Mouse (Mus musculus): ENCODE measurements around the gene Bicra. TPM values are rescaled to one million over a fixed set of nuclear protein-coding genes. Genes with fewer than 3 reads are reported as not detected.

The Bicra gene
- polyA plus RNA-seq, 1 experiment from 2014 or later = 3.7 TPM

- H3K9me3 ChIP-seq (ENCODE audit: control insufficient read depth, low read length) = no peaks in the 10 kb centered on the region
- H3K4me3 ChIP-seq (ENCODE audit: low read length) = peak overlapping the region; percentile 83
- no peaks in the 10 kb centered on the region for H3K36me3 ChIP-seq (ENCODE audit: control insufficient read depth, insufficient read depth, low read length)
- no peak for ATAC-seq
- H3K27me3 ChIP-seq (replicated peaks; ENCODE audit: control insufficient read depth, insufficient read depth, low read length) = no peaks in the 10 kb centered on the region
- peak overlapping the region; percentile 94 for H3K4me2 ChIP-seq (ENCODE audit: low read depth, low read length)
- no peak overlapping the region for H3K27ac ChIP-seq (ENCODE audit: low read length)
- H3K9ac ChIP-seq (ENCODE audit: low read depth, low read length) = peak overlapping the region; percentile 92; the same call in 1 of the 2 replicates
- WGBS = 78% methylated on average over 7 of the region's 7 CpGs
- H3K4me1 ChIP-seq (ENCODE audit: control insufficient read depth, insufficient read depth, low read length) = peaks cover 35% of the 10 kb centered on the region
Observed at GRCm38 (mm10) chr7:16049576-16049915, 1.8 kb upstream of the Bicra start.

- H3K4me2 ChIP-seq (ENCODE audit: low read depth, low read length) = peak overlapping the region; percentile 94
- no peaks in the 10 kb centered on the region for H3K9me3 ChIP-seq (ENCODE audit: control insufficient read depth, low read length)
- 7% methylated on average over 36 of the region's 36 CpGs for WGBS
- peak overlapping the region; percentile 83 for H3K4me3 ChIP-seq (ENCODE audit: low read length)
- H3K36me3 ChIP-seq (ENCODE audit: control insufficient read depth, insufficient read depth, low read length) = no peaks in the 10 kb centered on the region
- peaks cover 41% of the 10 kb centered on the region for H3K4me1 ChIP-seq (ENCODE audit: control insufficient read depth, insufficient read depth, low read length)
- H3K9ac ChIP-seq (ENCODE audit: low read depth, low read length) = peak overlapping the region; percentile 92
- H3K27me3 ChIP-seq (replicated peaks; ENCODE audit: control insufficient read depth, insufficient read depth, low read length) = no peaks in the 10 kb centered on the region
- ATAC-seq = no peak; the same call in 1 of the 2 replicates
- H3K27ac ChIP-seq (ENCODE audit: low read length) = peak overlapping the region; percentile 87
Observed at GRCm38 (mm10) chr7:16048675-16049575, 1.2 kb upstream of the Bicra start.

GRCm38 (mm10) chr7:16048164-16048564, 443 bp upstream of the Bicra start:
- H3K36me3 ChIP-seq (ENCODE audit: control insufficient read depth, insufficient read depth, low read length) = no peaks in the 10 kb centered on the region
- peak overlapping the region; percentile 83 for H3K4me3 ChIP-seq (ENCODE audit: low read length)
- ATAC-seq = peak; percentile 82
- H3K9me3 ChIP-seq (ENCODE audit: control insufficient read depth, low read length) = no peaks in the 10 kb centered on the region
- WGBS = under 1% methylated on average over 19 of the region's 20 CpGs
- H3K27me3 ChIP-seq (replicated peaks; ENCODE audit: control insufficient read depth, insufficient read depth, low read length) = no peaks in the 10 kb centered on the region
- peak overlapping the region; percentile 97 for H3K27ac ChIP-seq (ENCODE audit: low read length)
- H3K4me2 ChIP-seq (ENCODE audit: low read depth, low read length) = peak overlapping the region; percentile 94
- H3K4me1 ChIP-seq (ENCODE audit: control insufficient read depth, insufficient read depth, low read length) = peaks cover 48% of the 10 kb centered on the region
- H3K9ac ChIP-seq (ENCODE audit: low read depth, low read length) = peak overlapping the region; percentile 99

GRCm38 (mm10) chr7:16046481-16047337, 1.0 kb downstream of the Bicra start:
- H3K27ac ChIP-seq (ENCODE audit: low read length) = peak overlapping the region; percentile 97
- under 1% methylated on average over 45 of the region's 46 CpGs for WGBS
- ATAC-seq = peak; percentile 21
- H3K9ac ChIP-seq (ENCODE audit: low read depth, low read length) = peak overlapping the region; percentile 99
- H3K36me3 ChIP-seq (ENCODE audit: control insufficient read depth, insufficient read depth, low read length) = no peaks in the 10 kb centered on the region
- no peaks in the 10 kb centered on the region for H3K9me3 ChIP-seq (ENCODE audit: control insufficient read depth, low read length)
- peak overlapping the region; percentile 83 for H3K4me3 ChIP-seq (ENCODE audit: low read length)
- H3K27me3 ChIP-seq (replicated peaks; ENCODE audit: control insufficient read depth, insufficient read depth, low read length) = no peaks in the 10 kb centered on the region
- H3K4me2 ChIP-seq (ENCODE audit: low read depth, low read length) = peak overlapping the region; percentile 75
- peaks cover 48% of the 10 kb centered on the region for H3K4me1 ChIP-seq (ENCODE audit: control insufficient read depth, insufficient read depth, low read length)

- no peaks in the 10 kb centered on the region for H3K9me3 ChIP-seq (ENCODE audit: control insufficient read depth, low read length)
- peak overlapping the region; percentile 99 for H3K9ac ChIP-seq (ENCODE audit: low read depth, low read length)
- no peaks in the 10 kb centered on the region for H3K27me3 ChIP-seq (replicated peaks; ENCODE audit: control insufficient read depth, insufficient read depth, low read length)
- peak overlapping the region; percentile 97 for H3K27ac ChIP-seq (ENCODE audit: low read length)
- peak overlapping the region; percentile 75 for H3K4me2 ChIP-seq (ENCODE audit: low read depth, low read length)
- peak overlapping the region; percentile 83 for H3K4me3 ChIP-seq (ENCODE audit: low read length)
- ATAC-seq = peak; percentile 43
- WGBS = 1% methylated on average over 7 of the region's 7 CpGs
- H3K36me3 ChIP-seq (ENCODE audit: control insufficient read depth, insufficient read depth, low read length) = no peaks in the 10 kb centered on the region
- peaks cover 46% of the 10 kb centered on the region for H3K4me1 ChIP-seq (ENCODE audit: control insufficient read depth, insufficient read depth, low read length)
Observed at GRCm38 (mm10) chr7:16046101-16046480, 1.6 kb downstream of the Bicra start.

- peaks cover 46% of the 10 kb centered on the region for H3K4me1 ChIP-seq (ENCODE audit: control insufficient read depth, insufficient read depth, low read length)
- H3K4me3 ChIP-seq (ENCODE audit: low read length) = peak overlapping the region; percentile 83
- H3K27me3 ChIP-seq (replicated peaks; ENCODE audit: control insufficient read depth, insufficient read depth, low read length) = no peaks in the 10 kb centered on the region
- 51% methylated on average over 2 of the region's 2 CpGs for WGBS
- H3K4me2 ChIP-seq (ENCODE audit: low read depth, low read length) = peak overlapping the region; percentile 75
- H3K9me3 ChIP-seq (ENCODE audit: control insufficient read depth, low read length) = no peaks in the 10 kb centered on the region
- H3K9ac ChIP-seq (ENCODE audit: low read depth, low read length) = no peak overlapping the region; the same call in 1 of the 2 replicates
- H3K36me3 ChIP-seq (ENCODE audit: control insufficient read depth, insufficient read depth, low read length) = no peaks in the 10 kb centered on the region
- H3K27ac ChIP-seq (ENCODE audit: low read length) = peak overlapping the region; percentile 97
- no peak for ATAC-seq
Observed at GRCm38 (mm10) chr7:16045538-16045937, 2.2 kb downstream of the Bicra start.

- Histone ChIP-seq H3K4me3 (ENCODE audit: low read length) (no peak overlapping the region), H3K9me3 (ENCODE audit: control insufficient read depth, low read length) (no peaks in the 10 kb centered on the region), H3K27ac (ENCODE audit: low read length) (no peak overlapping the region; the same call in 1 of the 2 replicates), H3K27me3 (replicated peaks; ENCODE audit: control insufficient read depth, insufficient read depth, low read length) (no peaks in the 10 kb centered on the region), H3K4me1 (ENCODE audit: control insufficient read depth, insufficient read depth, low read length) (peaks cover 38% of the 10 kb centered on the region), H3K4me2 (ENCODE audit: low read depth, low read length) (no peak overlapping the region), H3K9ac (ENCODE audit: low read depth, low read length) (peak overlapping the region; percentile 19; the same call in 1 of the 2 replicates), H3K36me3 (ENCODE audit: control insufficient read depth, insufficient read depth, low read length) (no peaks in the 10 kb centered on the region)
- WGBS = 56% methylated on average over 5 of the region's 5 CpGs
- no peak for ATAC-seq
Observed at GRCm38 (mm10) chr7:16044531-16044930, 3.2 kb downstream of the Bicra start.

GRCm38 (mm10) chr7:16043861-16044435, 3.8 kb downstream of the Bicra start:
- Histone ChIP-seq H3K9me3 (ENCODE audit: control insufficient read depth, low read length) (no peaks in the 10 kb centered on the region), H3K4me3 (ENCODE audit: low read length) (no peak overlapping the region), H3K27ac (ENCODE audit: low read length) (peak overlapping the region; percentile 23; the same call in 1 of the 2 replicates), H3K9ac (ENCODE audit: low read depth, low read length) (peak overlapping the region; percentile 19; the same call in 1 of the 2 replicates), H3K4me2 (ENCODE audit: low read depth, low read length) (no peak overlapping the region), H3K4me1 (ENCODE audit: control insufficient read depth, insufficient read depth, low read length) (peaks cover 32% of the 10 kb centered on the region), H3K36me3 (ENCODE audit: control insufficient read depth, insufficient read depth, low read length) (no peaks in the 10 kb centered on the region), H3K27me3 (replicated peaks; ENCODE audit: control insufficient read depth, insufficient read depth, low read length) (no peaks in the 10 kb centered on the region)
- ATAC-seq = no peak
- WGBS = 56% methylated on average over 3 of the region's 3 CpGs
